Mouse (Mus musculus) layer of hippocampus, postnatal 14 days (tissue): ENCODE data around the gene Actl6b. TPM values are rescaled to one million over a fixed set of nuclear protein-coding genes. Genes with fewer than 3 reads are reported as not detected.

Experiments used
- DNase-seq, 2 experiments: peaks; one replicate each; pipeline ENCODE4 v3.0.0; 2021 to 2022; ENCODE audit warnings: low spot score in 2 of 2, mixed read lengths in 1 of 2
- total RNA-seq, 2 experiments: library from RNA; stranded (reverse); gene quantifications; 2 replicates each; pipeline ENCODE4 v1.2.3; 2021

The Actl6b gene
- total RNA-seq, 2 experiments from 2014 or later = 128 to 133 TPM

- no peak for DNase-seq
Measured at GRCm38 (mm10) chr5:137553898-137554297, 581 bp downstream of the Actl6b start.

DNA sequence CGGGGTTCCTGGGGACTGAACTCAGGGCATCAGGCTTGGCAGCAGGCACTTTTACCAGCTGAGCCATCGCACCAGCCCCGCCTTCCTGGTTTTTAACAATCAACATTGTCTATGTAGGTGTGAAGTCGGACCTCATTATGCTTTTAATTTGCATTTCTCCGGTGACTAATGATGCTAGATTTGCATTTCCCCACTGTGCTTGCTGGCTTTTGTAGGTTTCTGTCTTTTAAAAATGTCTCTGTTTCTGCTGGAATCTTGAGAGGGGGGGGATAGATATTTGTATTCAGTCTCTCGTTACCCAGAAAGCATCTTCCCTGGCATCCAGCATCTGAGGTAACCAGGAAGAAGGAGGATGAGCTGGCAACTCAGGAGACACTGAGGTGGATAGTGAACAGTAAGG is 8.2 kb downstream of the Actl6b start:
- no peak for DNase-seq

GRCm38 (mm10) chr5:137562965-137563364 is 9.6 kb downstream of the Actl6b start:
- peak in 1 of 2 experiments; percentile 43 for DNase-seq

DNA sequence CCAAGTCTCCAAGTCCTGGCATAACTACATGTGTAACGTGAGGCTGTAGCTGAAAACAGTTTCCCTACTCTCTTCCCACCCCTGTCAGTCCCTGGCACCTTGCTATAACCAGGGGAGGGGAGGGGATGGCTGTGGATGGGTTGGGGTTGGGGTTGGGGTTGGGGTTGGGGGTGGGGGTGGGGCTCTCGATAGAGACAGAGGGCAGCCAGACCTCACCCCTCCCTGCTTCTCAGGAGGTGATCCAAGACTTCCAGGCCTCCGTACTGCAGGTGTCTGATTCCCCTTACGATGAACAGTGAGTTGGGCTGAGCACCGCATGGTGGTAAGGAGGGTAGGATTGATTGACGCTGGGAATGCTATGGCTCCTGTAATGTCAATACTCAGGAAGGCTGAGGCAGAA is 12.4 kb downstream of the Actl6b start:
- DNase-seq = no peak

GRCm38 (mm10) chr5:137566416-137566815 is 13.1 kb downstream of the Actl6b start:
- no peak for DNase-seq

GRCm38 (mm10) chr5:137568223-137568798 is 15.0 kb downstream of the Actl6b start:
- no peak for DNase-seq

DNA sequence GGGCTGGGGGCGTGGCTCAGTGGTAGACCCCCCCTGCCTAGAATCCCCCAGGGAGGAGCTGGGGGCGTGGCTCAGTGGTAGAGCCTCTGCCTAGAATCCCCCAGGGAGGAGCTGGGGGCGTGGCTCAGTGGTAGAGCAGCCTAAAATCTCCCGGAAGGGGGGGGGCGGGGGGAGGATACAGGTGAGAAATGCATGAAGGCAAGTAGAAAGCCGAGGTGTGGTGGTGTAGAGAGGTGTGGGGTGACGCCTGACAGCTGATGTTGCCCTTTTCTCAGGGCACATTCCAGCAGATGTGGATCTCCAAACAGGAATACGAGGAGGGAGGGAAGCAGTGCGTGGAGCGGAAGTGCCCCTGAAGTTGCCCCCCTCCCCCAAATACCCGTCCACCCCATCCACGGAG is 15.7 kb downstream of the Actl6b start:
- no peak for DNase-seq

DNA sequence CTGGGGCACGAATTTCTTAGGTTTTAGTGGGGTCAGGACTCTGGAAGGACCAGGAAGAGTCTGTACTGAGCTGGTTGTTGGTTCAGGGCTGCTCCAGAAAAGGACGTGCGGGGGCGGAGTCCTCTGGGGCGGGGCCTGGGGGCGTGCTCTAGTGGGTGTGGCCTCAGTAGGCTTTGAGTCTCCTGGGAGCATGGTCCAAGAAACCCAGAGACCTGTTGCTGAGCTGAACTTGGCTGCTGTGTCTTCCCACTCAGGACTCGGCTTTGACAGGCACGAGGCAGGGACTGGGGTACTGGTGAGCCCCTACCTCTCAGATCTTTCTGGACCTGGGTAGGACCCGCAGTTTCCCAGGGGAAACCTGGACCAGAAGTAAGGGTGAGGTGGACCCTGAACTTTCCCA is 16.3 kb downstream of the Actl6b start, which contains the start of gene Tfr2:
Gene Tfr2 (plus strand): TSS at position 176 of the 400 bp plus-strand sequence.
- DNase-seq = no peak

GRCm38 (mm10) chr5:137570181-137570580 is 16.9 kb downstream of the Actl6b start:
- DNase-seq = no peak

GRCm38 (mm10) chr5:137570691-137571586 is 17.6 kb downstream of the Actl6b start:
- no peak for DNase-seq

GRCm38 (mm10) chr5:137574470-137574901 is 21.2 kb downstream of the Actl6b start:
- peak; percentile 25 to 50 for DNase-seq

- DNase-seq = no peak
Measured at GRCm38 (mm10) chr5:137580246-137580645, 26.9 kb downstream of the Actl6b start.

DNA sequence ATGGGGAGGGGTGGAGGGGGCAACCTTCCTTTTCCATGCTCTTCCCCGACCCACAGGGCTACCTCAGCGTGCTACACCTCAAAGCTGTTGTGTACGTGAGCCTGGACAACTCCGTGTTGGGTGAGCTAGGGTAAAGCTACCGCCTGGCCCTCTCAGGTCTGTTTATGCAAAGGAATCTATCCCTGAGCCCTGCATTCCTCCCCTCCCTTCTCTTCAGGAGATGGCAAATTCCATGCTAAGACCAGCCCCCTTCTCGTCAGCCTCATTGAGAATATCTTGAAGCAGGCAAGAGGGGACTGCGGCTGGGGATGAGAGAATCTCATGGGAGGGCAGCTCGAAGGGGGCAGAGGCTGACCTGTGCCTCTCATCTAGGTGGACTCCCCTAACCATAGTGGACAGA is 29.4 kb downstream of the Actl6b start:
- DNase-seq = no peak

- DNase-seq = peak; percentile 64 to 74
Measured at GRCm38 (mm10) chr5:137583670-137584169, 30.4 kb downstream of the Actl6b start.

DNA sequence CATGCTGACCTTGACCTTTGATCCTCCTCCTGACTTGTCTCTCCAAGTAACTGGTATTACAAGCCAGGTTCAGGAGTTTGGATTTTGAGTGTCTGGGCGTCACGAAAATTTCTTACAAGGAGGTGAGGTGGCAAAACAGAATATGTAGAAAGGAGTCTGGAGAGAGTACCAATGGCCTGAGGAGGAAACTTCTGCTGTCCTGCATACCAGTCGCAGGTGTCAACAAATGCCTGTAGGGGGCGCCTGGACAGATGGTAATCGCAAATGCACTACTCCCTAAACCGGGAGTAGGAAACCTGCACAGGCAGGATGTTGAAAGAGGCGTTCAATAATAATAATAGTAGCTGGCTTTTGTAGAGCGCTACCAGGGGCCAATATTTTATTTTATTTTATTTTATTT is 31.7 kb downstream of the Actl6b start:
- peak; percentile 56 to 70 for DNase-seq

DNA sequence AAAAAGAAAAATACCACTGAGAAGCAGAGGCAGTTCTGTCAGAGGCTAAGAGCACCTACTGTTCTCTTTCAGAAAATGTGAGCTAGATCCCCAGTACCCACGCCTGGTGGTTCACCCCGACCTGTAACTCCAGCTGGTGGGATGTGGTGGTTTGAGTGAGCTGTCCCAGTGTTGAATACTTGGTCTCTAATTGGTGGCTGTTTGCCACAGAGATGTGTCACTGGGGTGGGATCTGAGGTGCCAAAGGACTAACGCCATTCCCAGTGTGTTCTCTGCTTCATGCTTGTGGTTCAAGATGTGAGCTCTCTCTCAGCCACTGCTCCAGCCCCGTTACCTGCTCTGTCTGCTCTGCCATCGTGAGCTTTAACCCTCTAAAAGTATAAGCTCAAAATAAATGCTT is 37.2 kb downstream of the Actl6b start:
- DNase-seq = no peak

GRCm38 (mm10) chr5:137595921-137596320 is 42.6 kb downstream of the Actl6b start:
- no peak for DNase-seq

GRCm38 (mm10) chr5:137596601-137597261 is 43.4 kb downstream of the Actl6b start:
- no peak for DNase-seq

GRCm38 (mm10) chr5:137597625-137598024 is 44.3 kb downstream of the Actl6b start:
- no peak for DNase-seq

- DNase-seq = no peak
Measured at GRCm38 (mm10) chr5:137598100-137598826, 44.9 kb downstream of the Actl6b start.

GRCm38 (mm10) chr5:137599600-137599999 is 46.3 kb downstream of the Actl6b start:
- DNase-seq = no peak
